Mouse (Mus musculus) embryonic facial prominence, embryonic 10.5 days (tissue): ENCODE measurements around the gene Kctd18. TPM values are rescaled to one million over a fixed set of nuclear protein-coding genes. Genes with fewer than 3 reads are reported as not detected.

Experiments used
- DNase-seq: peaks from one replicate; pipeline ENCODE4 v3.0.0-alpha.2; 2017; ENCODE audit warnings: low spot score
- H3K27ac ChIP-seq: fragments of 300-500 bp; sonication (generic); replicated peaks from 2 replicates; pipeline ENCODE4 v1.5.1; 2016; ENCODE audit warnings: mild to moderate bottlenecking
- H3K27me3 ChIP-seq: fragments of 300-500 bp; sonication (generic); replicated peaks from 2 replicates; pipeline ENCODE4 v1.6.1; 2016; ENCODE audit warnings: low read depth, mild to moderate bottlenecking; ENCODE audit not compliant: poor library complexity, severe bottlenecking
- H3K36me3 ChIP-seq: fragments of 300-500 bp; sonication (generic); replicated peaks from 2 replicates; pipeline ENCODE4 v1.6.1; 2016; ENCODE audit warnings: mild to moderate bottlenecking, moderate library complexity
- H3K4me1 ChIP-seq: fragments of 300-500 bp; sonication (generic); 2 replicates; pipeline ENCODE4 v1.6.1; 2016
- H3K4me3 ChIP-seq: fragments of 300-500 bp; sonication (generic); 2 replicates; pipeline ENCODE4 v1.5.1; 2016; ENCODE audit warnings: mild to moderate bottlenecking, moderate library complexity
- H3K9me3 ChIP-seq: fragments of 300-500 bp; sonication (generic); 2 replicates; pipeline ENCODE4 v1.6.1; 2016; ENCODE audit warnings: mild to moderate bottlenecking
- WGBS: fragments of 180-500 bp; shearing (Covaris S2); methylation state at CpG from one replicate; pipeline ENCODE4 v1.1.7; 2016; 5-methylcytosine and 5-hydroxymethylcytosine counted together
- polyA plus RNA-seq: library from polyadenylated mRNA; unstranded; fragments of >200 nt; fragmentation: Nextera tagmentation; extraction: Ambion mirVana; gene quantifications from 2 replicates; pipeline ENCODE4 v1.2.1, GENCODE M21; 2016

Gene Kctd18
- polyA plus RNA-seq, 1 experiment from 2014 or later, result 17.3 TPM

GRCm38 (mm10) chr1:57969327-57970271 is 49.2 kb downstream of the Kctd18 start:
- peak; percentile 97 for DNase-seq
- Histone ChIP-seq H3K27me3 (no peaks in the 10 kb centered on the region), H3K9me3 (no peaks in the 10 kb centered on the region), H3K27ac (peak overlapping the region; percentile 95), H3K36me3 (peaks cover 20% of the 10 kb centered on the region), H3K4me3 (peak overlapping the region; percentile 83), H3K4me1 (peaks cover 17% of the 10 kb centered on the region)
- WGBS, result under 1% methylated on average over 65 of the region's 65 CpGs

GRCm38 (mm10) chr1:57955774-57956173 is 63.0 kb downstream of the Kctd18 start:
- no peak overlapping the region for H3K27ac ChIP-seq
- H3K36me3 ChIP-seq, result peaks cover 55% of the 10 kb centered on the region
- no peak for DNase-seq
- no peaks in the 10 kb centered on the region for H3K4me1 ChIP-seq
- H3K4me3 ChIP-seq, result no peak overlapping the region
- no peaks in the 10 kb centered on the region for H3K27me3 ChIP-seq
- H3K9me3 ChIP-seq, result no peaks in the 10 kb centered on the region
- 86% methylated on average over 1 of the region's 1 CpGs for WGBS

- no peaks in the 10 kb centered on the region for H3K9me3 ChIP-seq
- no peak overlapping the region for H3K4me3 ChIP-seq
- WGBS, result 89% methylated on average over 5 of the region's 5 CpGs
- no peak overlapping the region for H3K27ac ChIP-seq
- H3K36me3 ChIP-seq, result peaks cover 42% of the 10 kb centered on the region
- H3K27me3 ChIP-seq, result no peaks in the 10 kb centered on the region
- H3K4me1 ChIP-seq, result no peaks in the 10 kb centered on the region
- no peak for DNase-seq
Measured at GRCm38 (mm10) chr1:57954376-57954765, 64.4 kb downstream of the Kctd18 start.

- 93% methylated on average over 16 of the region's 16 CpGs for WGBS
- DNase-seq, result no peak
- Histone ChIP-seq H3K4me1 (peaks cover 5% of the 10 kb centered on the region; the same call in 1 of the 2 replicates), H3K9me3 (no peaks in the 10 kb centered on the region), H3K36me3 (peaks cover 36% of the 10 kb centered on the region), H3K4me3 (no peak overlapping the region), H3K27me3 (no peaks in the 10 kb centered on the region), H3K27ac (no peak overlapping the region)
Measured at GRCm38 (mm10) chr1:57953586-57954375, 65.0 kb downstream of the Kctd18 start.

GRCm38 (mm10) chr1:57952509-57952908 is 66.2 kb downstream of the Kctd18 start:
- DNase-seq, result no peak
- no peak overlapping the region for H3K4me3 ChIP-seq
- WGBS, result 95% methylated on average over 4 of the region's 4 CpGs
- H3K4me1 ChIP-seq, result peaks cover 14% of the 10 kb centered on the region
- H3K36me3 ChIP-seq, result peaks cover 32% of the 10 kb centered on the region
- no peak overlapping the region for H3K27ac ChIP-seq
- no peaks in the 10 kb centered on the region for H3K9me3 ChIP-seq
- H3K27me3 ChIP-seq, result no peaks in the 10 kb centered on the region

- WGBS, result 71% methylated on average over 5 of the region's 5 CpGs
- no peak for DNase-seq
- H3K4me1 ChIP-seq, result peaks cover 18% of the 10 kb centered on the region
- no peaks in the 10 kb centered on the region for H3K27me3 ChIP-seq
- peaks cover 10% of the 10 kb centered on the region for H3K36me3 ChIP-seq
- no peak overlapping the region for H3K27ac ChIP-seq
- no peak overlapping the region for H3K4me3 ChIP-seq
- H3K9me3 ChIP-seq, result no peaks in the 10 kb centered on the region
Measured at GRCm38 (mm10) chr1:57949716-57950115, 69.0 kb downstream of the Kctd18 start.

GRCm38 (mm10) chr1:57949195-57949594 is 69.6 kb downstream of the Kctd18 start:
- Histone ChIP-seq H3K4me3 (no peak overlapping the region), H3K27me3 (no peaks in the 10 kb centered on the region), H3K36me3 (peaks cover 10% of the 10 kb centered on the region), H3K9me3 (no peaks in the 10 kb centered on the region), H3K4me1 (peaks cover 18% of the 10 kb centered on the region), H3K27ac (no peak overlapping the region)
- WGBS, result 10% methylated on average over 1 of the region's 1 CpGs
- peak; percentile 27 for DNase-seq

- WGBS, result 27% methylated on average over 2 of the region's 2 CpGs
- H3K36me3 ChIP-seq, result peaks cover 8% of the 10 kb centered on the region
- no peaks in the 10 kb centered on the region for H3K9me3 ChIP-seq
- DNase-seq, result no peak
- 0 out of 2 replicates have a peak, but pooled peaks cover 4% of the 10 kb centered on the region for H3K27me3 ChIP-seq
- H3K4me1 ChIP-seq, result peaks cover 18% of the 10 kb centered on the region
- H3K27ac ChIP-seq, result no peak overlapping the region
- no peak overlapping the region for H3K4me3 ChIP-seq
Measured at GRCm38 (mm10) chr1:57947552-57948347, 71.0 kb downstream of the Kctd18 start.

GRCm38 (mm10) chr1:57942215-57942614 is 76.5 kb downstream of the Kctd18 start:
- Histone ChIP-seq H3K36me3 (peaks cover 8% of the 10 kb centered on the region), H3K4me1 (peaks cover 30% of the 10 kb centered on the region), H3K27ac (no peak overlapping the region), H3K9me3 (no peaks in the 10 kb centered on the region), H3K4me3 (no peak overlapping the region), H3K27me3 (0 out of 2 replicates have a peak, but pooled peaks cover 4% of the 10 kb centered on the region)
- DNase-seq, result no peak
- 67% methylated on average over 6 of the region's 6 CpGs for WGBS

GRCm38 (mm10) chr1:57941734-57942133 is 77.0 kb downstream of the Kctd18 start:
- 0 out of 2 replicates have a peak, but pooled peaks cover 4% of the 10 kb centered on the region for H3K27me3 ChIP-seq
- no peak overlapping the region for H3K27ac ChIP-seq
- H3K4me1 ChIP-seq, result peaks cover 29% of the 10 kb centered on the region
- H3K36me3 ChIP-seq, result peaks cover 8% of the 10 kb centered on the region
- no peaks in the 10 kb centered on the region for H3K9me3 ChIP-seq
- peak; percentile 9 for DNase-seq
- WGBS, result 46% methylated on average over 11 of the region's 11 CpGs
- H3K4me3 ChIP-seq, result no peak overlapping the region

- DNase-seq, result no peak
- Histone ChIP-seq H3K9me3 (no peaks in the 10 kb centered on the region), H3K27ac (no peak overlapping the region), H3K4me3 (no peak overlapping the region), H3K36me3 (peaks cover 8% of the 10 kb centered on the region), H3K4me1 (peaks cover 29% of the 10 kb centered on the region), H3K27me3 (0 out of 2 replicates have a peak, but pooled peaks cover 4% of the 10 kb centered on the region)
- WGBS, result 61% methylated on average over 7 of the region's 7 CpGs
Measured at GRCm38 (mm10) chr1:57941095-57941494, 77.7 kb downstream of the Kctd18 start.

- peaks cover 8% of the 10 kb centered on the region for H3K36me3 ChIP-seq
- peak; percentile 14 for DNase-seq
- peaks cover 29% of the 10 kb centered on the region for H3K4me1 ChIP-seq
- H3K4me3 ChIP-seq, result no peak overlapping the region
- no peak overlapping the region for H3K27ac ChIP-seq
- H3K9me3 ChIP-seq, result no peaks in the 10 kb centered on the region
- 0 out of 2 replicates have a peak, but pooled peaks cover 4% of the 10 kb centered on the region for H3K27me3 ChIP-seq
- 47% methylated on average over 10 of the region's 10 CpGs for WGBS
Measured at GRCm38 (mm10) chr1:57940691-57941090, 78.1 kb downstream of the Kctd18 start.
